Mouse (Mus musculus) thymus, postnatal 25 days (tissue): ENCODE measurements around the gene Gm7233.
"Not testable (repeated sequence)": the region's sequence is repeated elsewhere in the genome, so short reads cannot be mapped to it uniquely, and the experiment has no call there.

Experiments
- DNase-seq: peaks from one replicate; pipeline ENCODE4 v3.0.0; 2022

Gm7233 gene

DNA sequence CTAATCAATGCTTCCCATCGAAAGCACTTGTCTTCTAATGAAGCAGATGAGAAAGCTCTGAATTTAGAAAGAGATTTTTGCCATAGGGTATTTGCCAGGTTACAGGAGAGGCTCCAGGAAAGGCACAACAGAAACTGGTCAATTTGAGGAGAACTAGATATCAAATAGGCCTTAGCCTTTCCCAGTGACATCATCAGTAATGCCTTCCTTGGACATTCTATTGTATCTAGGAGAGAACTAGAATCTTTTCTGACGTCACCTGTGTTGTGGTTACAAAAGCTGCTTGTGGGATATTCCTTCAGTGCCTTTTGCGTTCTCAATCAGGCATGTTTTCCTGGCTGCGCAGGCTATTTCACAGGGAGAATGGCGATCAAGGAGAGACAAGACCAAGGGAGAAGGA, at the start of gene Gm7233:
Gene Gm7233, plus strand, starts transcription at position 301 of the 400 bp plus-strand sequence.
- not testable (repeated sequence) for DNase-seq

DNA sequence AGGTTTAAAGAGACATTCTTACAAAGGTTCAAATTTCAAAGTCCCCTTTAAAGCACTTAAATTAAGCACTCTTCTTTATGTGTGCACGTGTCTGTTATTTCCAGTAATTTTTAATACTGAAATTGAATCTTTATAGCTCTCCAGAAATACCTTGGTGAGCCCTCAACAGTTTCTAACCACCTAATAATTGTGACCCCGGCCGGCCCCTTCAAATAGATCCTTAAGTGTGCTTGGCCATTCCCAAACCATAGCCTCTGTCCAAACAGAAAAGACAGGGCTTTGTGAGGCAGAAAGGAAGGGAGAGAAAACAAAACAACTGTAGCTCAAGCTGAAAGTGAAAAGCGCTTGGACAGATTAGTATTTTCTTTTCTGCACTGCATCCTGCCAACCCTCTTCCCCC, 12.5 kb upstream of the Gm7233 start:
- DNase-seq: not testable (repeated sequence)

DNA sequence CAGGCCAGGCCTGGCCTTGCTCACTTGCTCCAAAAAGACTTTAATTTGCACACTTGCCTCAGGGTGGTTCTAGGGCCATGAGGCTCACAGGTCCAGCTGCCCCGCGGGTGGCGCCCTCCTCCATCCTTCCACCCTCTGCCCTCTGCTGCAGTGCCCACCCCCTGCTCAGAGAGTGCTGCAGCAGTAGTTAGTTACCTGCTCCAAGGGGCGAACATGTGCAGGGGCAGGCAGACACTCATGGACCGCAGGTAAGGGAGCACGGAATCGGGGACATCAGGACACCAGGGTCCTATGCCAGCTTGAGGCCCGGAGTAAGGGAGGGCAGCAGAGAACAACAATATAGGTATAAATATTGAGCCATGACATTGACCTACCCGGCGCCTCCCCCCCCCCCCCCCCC, 11.7 kb upstream of the Gm7233 start:
- not testable (repeated sequence) for DNase-seq

DNA sequence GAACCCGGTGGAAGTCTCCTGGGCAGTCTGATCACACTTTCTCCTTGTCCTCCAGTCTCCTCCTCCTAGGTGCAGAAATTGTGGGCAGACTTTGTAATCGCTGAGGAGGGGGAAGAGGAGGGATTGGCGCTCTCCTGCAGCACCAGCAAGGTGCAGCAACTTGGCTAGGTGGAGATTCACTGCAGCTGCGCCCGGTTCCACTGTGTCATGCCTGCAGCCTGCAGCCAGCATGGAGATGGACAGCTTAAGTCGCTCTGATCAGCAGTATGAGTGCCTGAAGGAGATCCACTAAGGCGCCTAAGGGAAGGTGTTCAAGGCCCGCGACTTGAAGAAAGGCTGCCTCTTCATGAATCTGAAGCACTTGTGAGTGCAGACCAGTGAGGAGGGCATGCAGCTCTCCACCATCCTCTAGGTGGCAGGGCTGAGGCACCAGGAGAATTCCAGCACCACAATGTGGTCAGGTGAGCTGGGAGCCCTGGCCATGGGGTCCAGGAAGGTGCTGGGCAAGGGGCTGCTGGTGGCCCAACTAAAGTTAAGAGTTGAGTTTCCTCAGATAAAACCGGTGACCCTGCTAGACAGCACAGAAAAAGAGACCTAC, 11.0 kb upstream of the Gm7233 start:
- DNase-seq: not testable (repeated sequence)

DNA sequence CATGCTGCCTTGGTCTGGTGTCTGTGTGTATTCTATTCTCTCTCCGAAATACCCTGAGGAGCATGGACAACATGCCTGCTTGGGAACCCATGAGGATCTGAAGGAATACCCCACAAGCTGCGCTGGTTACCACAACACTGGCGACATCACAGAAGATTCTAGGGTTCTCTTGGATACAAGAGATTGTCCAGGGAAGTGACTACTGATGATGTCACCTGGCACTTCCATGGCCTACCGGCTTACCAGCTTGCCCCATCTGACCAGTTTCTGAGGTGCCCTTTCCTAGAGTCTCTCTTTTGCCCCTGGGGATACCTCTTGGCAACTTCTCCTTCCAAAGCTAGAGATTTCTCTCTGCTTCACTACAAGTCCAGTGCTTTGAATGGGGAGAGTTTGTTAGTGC, 55.5 kb downstream of the Gm7233 start, which contains the start of gene Gm8122:
Gene Gm8122, minus strand, starts transcription at position 101 of the 400 bp plus-strand sequence.
- not testable (repeated sequence) for DNase-seq
